Mouse (Mus musculus) G1E (cell line): ENCODE data around the gene Nkx2-1.

Experiments
- CTCF ChIP-seq: IDR thresholded peaks from 2 replicates; pipeline ENCODE4 v1.5.1; 2012; ENCODE audit warnings: low read depth, low read length, inconsistent platforms, mixed read lengths
- GATA1 ChIP-seq: IDR thresholded peaks from 2 replicates; pipeline ENCODE4 v1.6.1; 2012; ENCODE audit warnings: borderline replicate concordance, low read length, inconsistent platforms, mixed read lengths

- TF ChIP-seq GATA1 = no peak
- TF ChIP-seq CTCF = no peak
Measured at GRCm38 (mm10) chr12:56524201-56524600, 12.5 kb downstream of the Nkx2-1 start.
